Mouse (Mus musculus) T-helper 17 cell (primary cell): ENCODE data around the gene Mrc2.

ENCODE experiments used
- in situ Hi-C, 2 experiments: fragments of 300-600 bp; cut with MboI, MseI; formaldehyde crosslinking; loops; 1 replicate in 1 of 2; 2 replicates in 1 of 2; pipeline ENCODE4 v1.15.1; 2025; ENCODE audit warnings: high pct_unique_total_duplicates in 2 of 2

Mrc2 gene

GRCm38 (mm10) chr11:105349780-105350324 is 57.4 kb downstream of the Mrc2 start:
- in situ Hi-C loops, result loop anchor here in 1 of 2 experiments (5.0 kb wide), 1 partner anchor 572 kb away; no protein-coding TSS in a partner anchor

GRCm38 (mm10) chr11:105350643-105351042 is 58.2 kb downstream of the Mrc2 start:
- in situ Hi-C loops, result no loop called here

- in situ Hi-C loops, result no loop called here
Measured at GRCm38 (mm10) chr11:105352152-105352551, 59.7 kb downstream of the Mrc2 start.

- in situ Hi-C loops, result no loop called here
Measured at GRCm38 (mm10) chr11:105352954-105353890, 60.8 kb downstream of the Mrc2 start.

- in situ Hi-C loops, result no loop called here
Measured at GRCm38 (mm10) chr11:105353891-105354280, 61.4 kb downstream of the Mrc2 start.

GRCm38 (mm10) chr11:105356301-105356700 is 63.9 kb downstream of the Mrc2 start:
- in situ Hi-C loops, result no loop called here

- in situ Hi-C loops, result loop anchor here (5.0 kb wide), 2 partner anchors 230 to 550 kb away; no protein-coding TSS in a partner anchor
Measured at GRCm38 (mm10) chr11:105362041-105362765, 69.8 kb downstream of the Mrc2 start.

GRCm38 (mm10) chr11:105362946-105363597 is 70.6 kb downstream of the Mrc2 start:
- in situ Hi-C loops, result loop anchor here (5.0 kb wide), 2 partner anchors 229 to 549 kb away; no protein-coding TSS in a partner anchor

- in situ Hi-C loops, result loop anchor here (5.0 kb wide), 2 partner anchors 229 to 549 kb away; no protein-coding TSS in a partner anchor
Measured at GRCm38 (mm10) chr11:105363598-105364385, 71.3 kb downstream of the Mrc2 start.

- in situ Hi-C loops, result loop anchor here (5.0 kb wide), 2 partner anchors 228 to 548 kb away; no protein-coding TSS in a partner anchor
Measured at GRCm38 (mm10) chr11:105364386-105365065, 72.1 kb downstream of the Mrc2 start.

- in situ Hi-C loops, result no loop called here
Measured at GRCm38 (mm10) chr11:105365611-105366010, 73.2 kb downstream of the Mrc2 start.

GRCm38 (mm10) chr11:105366051-105366450 is 73.6 kb downstream of the Mrc2 start:
- in situ Hi-C loops, result no loop called here

- in situ Hi-C loops, result no loop called here
Measured at GRCm38 (mm10) chr11:105367163-105367562, 74.7 kb downstream of the Mrc2 start.

- in situ Hi-C loops, result no loop called here
Measured at GRCm38 (mm10) chr11:105368833-105369232, 76.4 kb downstream of the Mrc2 start.

GRCm38 (mm10) chr11:105369526-105370386 is 77.3 kb downstream of the Mrc2 start:
- in situ Hi-C loops, result no loop called here

GRCm38 (mm10) chr11:105371818-105372217 is 79.4 kb downstream of the Mrc2 start:
- in situ Hi-C loops, result no loop called here

- in situ Hi-C loops, result no loop called here
Measured at GRCm38 (mm10) chr11:105373881-105374280, 81.4 kb downstream of the Mrc2 start.

GRCm38 (mm10) chr11:105374526-105375175 is 82.2 kb downstream of the Mrc2 start:
- in situ Hi-C loops, result no loop called here
